Mouse (Mus musculus): ENCODE measurements around the gene Vhl. TPM values are rescaled to one million over a fixed set of nuclear protein-coding genes. Genes with fewer than 3 reads are reported as not detected.

Vhl gene
- polyA plus RNA-seq, 1 experiment from 2014 or later: 24.8 TPM

GRCm38 (mm10) chr6:113612258-113612969 lies 11.3 kb upstream of the Vhl start:
- Histone ChIP-seq H3K27me3 (replicated peaks; ENCODE audit: control insufficient read depth, insufficient read depth, low read length) (no peaks in the 10 kb centered on the region), H3K4me1 (replicated peaks; ENCODE audit: control insufficient read depth, insufficient read depth, low read length) (0 out of 2 replicates have a peak, but pooled peaks cover 2% of the 10 kb centered on the region), H3K9ac (ENCODE audit: low read depth, low read length) (no peak overlapping the region), H3K27ac (ENCODE audit: low read depth, low read length) (no peak overlapping the region), H3K36me3 (ENCODE audit: control insufficient read depth, insufficient read depth, low read length) (peaks cover 24% of the 10 kb centered on the region), H3K4me2 (no peak overlapping the region), H3K4me3 (ENCODE audit: low read depth, low read length) (no peak overlapping the region), H3K9me3 (ENCODE audit: control insufficient read depth, low read length) (no peaks in the 10 kb centered on the region)
- 83% methylated on average over 8 of the region's 8 CpGs for WGBS
- DNase-seq (ENCODE audit: low spot score) (no peak), ATAC-seq (replicated peaks; ENCODE audit: low FRiP score) (no peak)

- H3K4me2 ChIP-seq: no peak overlapping the region
- no peaks in the 10 kb centered on the region for H3K27me3 ChIP-seq (replicated peaks; ENCODE audit: control insufficient read depth, insufficient read depth, low read length)
- DNase-seq (ENCODE audit: low spot score) (no peak), ATAC-seq (replicated peaks; ENCODE audit: low FRiP score) (no peak)
- WGBS: 93% methylated on average over 7 of the region's 7 CpGs
- no peak overlapping the region for H3K9ac ChIP-seq (ENCODE audit: low read depth, low read length)
- H3K36me3 ChIP-seq (ENCODE audit: control insufficient read depth, insufficient read depth, low read length): peaks cover 26% of the 10 kb centered on the region
- H3K27ac ChIP-seq (ENCODE audit: low read depth, low read length): no peak overlapping the region
- no peaks in the 10 kb centered on the region for H3K9me3 ChIP-seq (ENCODE audit: control insufficient read depth, low read length)
- H3K4me1 ChIP-seq (replicated peaks; ENCODE audit: control insufficient read depth, insufficient read depth, low read length): 0 out of 2 replicates have a peak, but pooled peaks cover 2% of the 10 kb centered on the region
- H3K4me3 ChIP-seq (ENCODE audit: low read depth, low read length): no peak overlapping the region
These were observed 9.6 kb upstream of the Vhl start for GRCm38 (mm10) chr6:113614152-113614551.

DNA sequence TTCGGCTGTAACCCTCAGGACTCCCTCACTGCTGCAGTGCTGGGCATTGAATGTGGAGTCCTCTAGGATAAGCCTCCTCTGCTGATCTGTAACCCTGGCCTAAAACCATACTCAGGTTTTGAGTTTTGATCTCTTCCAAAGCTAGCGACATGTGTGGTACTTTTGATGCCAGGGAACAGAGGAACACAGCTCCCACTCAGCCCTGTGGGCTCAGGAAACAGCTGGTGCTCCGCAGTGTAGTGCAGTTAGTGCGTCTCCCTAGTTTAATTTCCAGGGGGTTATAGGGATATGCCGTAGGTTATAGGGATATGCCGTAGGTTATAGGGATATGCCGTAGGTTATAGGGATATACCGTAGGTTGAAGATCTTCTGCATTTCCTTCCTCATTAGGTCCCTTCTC lies 8.8 kb upstream of the Vhl start:
- Histone ChIP-seq H3K9ac (ENCODE audit: low read depth, low read length) (no peak overlapping the region), H3K9me3 (ENCODE audit: control insufficient read depth, low read length) (no peaks in the 10 kb centered on the region), H3K4me2 (no peak overlapping the region), H3K4me3 (ENCODE audit: low read depth, low read length) (no peak overlapping the region), H3K27ac (ENCODE audit: low read depth, low read length) (no peak overlapping the region), H3K4me1 (replicated peaks; ENCODE audit: control insufficient read depth, insufficient read depth, low read length) (0 out of 2 replicates have a peak, but pooled peaks cover 2% of the 10 kb centered on the region), H3K27me3 (replicated peaks; ENCODE audit: control insufficient read depth, insufficient read depth, low read length) (no peaks in the 10 kb centered on the region), H3K36me3 (ENCODE audit: control insufficient read depth, insufficient read depth, low read length) (peaks cover 26% of the 10 kb centered on the region)
- DNase-seq (ENCODE audit: low spot score) (no peak), ATAC-seq (replicated peaks; ENCODE audit: low FRiP score) (no peak)
- WGBS: 93% methylated on average over 8 of the region's 8 CpGs

DNA sequence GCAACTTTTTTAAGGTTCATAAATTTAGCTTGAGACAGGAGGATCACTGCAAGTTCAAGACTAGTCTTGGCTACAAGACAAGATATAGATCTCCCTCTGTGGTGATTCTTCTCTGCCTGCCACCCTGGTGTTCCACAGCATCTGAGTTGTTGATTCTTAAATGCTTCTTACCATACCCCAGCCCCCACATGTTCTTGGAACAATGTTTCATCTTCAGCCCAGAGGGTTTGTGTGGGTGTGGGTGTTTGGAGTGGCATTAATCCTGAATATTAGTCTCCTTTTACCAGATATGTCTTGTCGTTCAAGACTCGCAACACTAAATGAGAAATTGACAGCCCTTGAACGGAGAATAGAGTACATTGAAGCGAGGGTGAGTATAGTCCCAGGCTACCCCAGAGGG lies 8.3 kb upstream of the Vhl start:
- Histone ChIP-seq H3K27ac (ENCODE audit: low read depth, low read length) (no peak overlapping the region), H3K4me3 (ENCODE audit: low read depth, low read length) (no peak overlapping the region), H3K9ac (ENCODE audit: low read depth, low read length) (no peak overlapping the region), H3K4me1 (replicated peaks; ENCODE audit: control insufficient read depth, insufficient read depth, low read length) (0 out of 2 replicates have a peak, but pooled peaks cover 2% of the 10 kb centered on the region), H3K27me3 (replicated peaks; ENCODE audit: control insufficient read depth, insufficient read depth, low read length) (no peaks in the 10 kb centered on the region), H3K36me3 (ENCODE audit: control insufficient read depth, insufficient read depth, low read length) (peaks cover 26% of the 10 kb centered on the region), H3K9me3 (ENCODE audit: control insufficient read depth, low read length) (no peaks in the 10 kb centered on the region), H3K4me2 (no peak overlapping the region)
- DNase-seq (ENCODE audit: low spot score) (no peak), ATAC-seq (replicated peaks; ENCODE audit: low FRiP score) (no peak)
- 89% methylated on average over 4 of the region's 4 CpGs for whole genome bisulfite sequencing

DNA sequence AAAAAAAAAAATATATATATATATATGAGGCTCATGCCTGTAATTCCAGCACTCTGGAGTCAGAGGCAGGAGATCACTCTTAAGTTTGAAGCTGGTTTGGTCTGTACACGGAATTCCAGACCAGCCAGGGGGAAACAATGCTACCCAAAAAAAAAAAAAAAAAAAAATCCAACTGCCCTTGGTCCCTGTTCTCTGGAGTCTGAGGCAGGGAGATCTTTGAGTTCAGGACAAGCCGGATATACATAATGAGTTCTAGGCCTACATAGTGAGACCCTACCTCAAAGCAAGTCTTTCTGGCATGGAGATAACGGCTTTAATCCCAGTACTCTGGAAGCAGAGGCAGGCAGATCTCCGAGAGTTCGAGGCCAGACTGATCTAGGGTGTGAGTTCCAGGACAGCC lies 373 bp upstream of the Vhl start:
- DNase-seq (ENCODE audit: low spot score) (no peak), ATAC-seq (replicated peaks; ENCODE audit: low FRiP score) (no peak)
- H3K27ac ChIP-seq (ENCODE audit: low read depth, low read length): no peak overlapping the region; the same call in 1 of the 2 replicates
- peak overlapping the region; percentile 97 for H3K4me2 ChIP-seq
- 65% methylated on average over 5 of the region's 5 CpGs for WGBS
- no peaks in the 10 kb centered on the region for H3K9me3 ChIP-seq (ENCODE audit: control insufficient read depth, low read length)
- H3K27me3 ChIP-seq (replicated peaks; ENCODE audit: control insufficient read depth, insufficient read depth, low read length): no peaks in the 10 kb centered on the region
- peak overlapping the region; percentile 86; the same call in 1 of the 2 replicates for H3K9ac ChIP-seq (ENCODE audit: low read depth, low read length)
- H3K4me1 ChIP-seq (replicated peaks; ENCODE audit: control insufficient read depth, insufficient read depth, low read length): peaks cover 17% of the 10 kb centered on the region
- peak overlapping the region; percentile 87 for H3K4me3 ChIP-seq (ENCODE audit: low read depth, low read length)
- H3K36me3 ChIP-seq (ENCODE audit: control insufficient read depth, insufficient read depth, low read length): peaks cover 4% of the 10 kb centered on the region; the same call in 1 of the 2 replicates

DNA sequence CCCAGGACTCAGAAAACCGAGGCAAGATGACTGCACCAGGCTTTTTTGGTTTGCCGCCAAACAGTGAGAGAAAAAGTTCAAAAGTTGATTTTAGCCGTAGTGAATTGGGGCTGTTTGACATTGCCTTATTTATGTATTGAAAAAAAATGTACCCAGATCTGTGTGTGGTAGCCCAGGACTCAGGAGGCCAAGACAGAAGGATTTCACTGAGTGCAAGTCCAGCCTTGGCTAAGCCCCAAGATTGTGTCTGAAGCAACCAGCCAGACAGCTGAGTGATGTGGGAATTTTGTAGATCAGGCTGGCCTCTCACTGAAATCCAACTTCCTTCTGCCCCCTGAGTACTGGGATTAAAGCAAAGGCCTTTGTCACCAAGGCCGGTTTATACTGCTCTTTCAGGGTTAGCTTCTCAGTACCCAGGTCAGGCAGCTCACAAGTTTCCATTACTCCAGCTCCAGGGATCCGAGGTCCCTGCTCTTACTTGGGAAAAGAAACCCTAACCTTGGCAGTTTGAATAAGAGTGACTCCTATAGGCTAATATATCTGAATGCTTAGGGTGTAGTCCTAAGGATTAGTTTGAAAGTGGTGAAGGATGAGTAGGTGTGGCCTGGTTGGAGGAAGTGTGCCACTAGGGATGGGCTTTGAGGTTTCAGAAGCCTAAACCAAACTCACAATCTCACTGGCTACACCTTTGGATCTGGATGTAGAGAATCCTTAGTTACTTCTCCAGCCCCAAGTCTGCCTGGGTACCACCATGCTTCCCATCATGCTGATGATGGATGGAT lies 1.4 kb downstream of the Vhl start:
- H3K9me3 ChIP-seq (ENCODE audit: control insufficient read depth, low read length): no peaks in the 10 kb centered on the region
- no peak for ATAC-seq (replicated peaks; ENCODE audit: low FRiP score)
- peak overlapping the region; percentile 97 for H3K4me2 ChIP-seq
- peak overlapping the region; percentile 87 for H3K4me3 ChIP-seq (ENCODE audit: low read depth, low read length)
- no peaks in the 10 kb centered on the region for H3K27me3 ChIP-seq (replicated peaks; ENCODE audit: control insufficient read depth, insufficient read depth, low read length)
- WGBS: 71% methylated on average over 5 of the region's 5 CpGs
- H3K4me1 ChIP-seq (replicated peaks; ENCODE audit: control insufficient read depth, insufficient read depth, low read length): peaks cover 17% of the 10 kb centered on the region
- peak overlapping the region; percentile 86 for H3K9ac ChIP-seq (ENCODE audit: low read depth, low read length)
- H3K36me3 ChIP-seq (ENCODE audit: control insufficient read depth, insufficient read depth, low read length): peaks cover 13% of the 10 kb centered on the region; the same call in 1 of the 2 replicates
- DNase-seq (ENCODE audit: low spot score): no peak
- no peak overlapping the region for H3K27ac ChIP-seq (ENCODE audit: low read depth, low read length)

- ATAC-seq (replicated peaks; ENCODE audit: low FRiP score) (no peak), DNase-seq (ENCODE audit: low spot score) (no peak)
- Histone ChIP-seq H3K4me3 (ENCODE audit: low read depth, low read length) (no peak overlapping the region), H3K9ac (ENCODE audit: low read depth, low read length) (no peak overlapping the region), H3K27me3 (replicated peaks; ENCODE audit: control insufficient read depth, insufficient read depth, low read length) (no peaks in the 10 kb centered on the region), H3K4me2 (no peak overlapping the region), H3K36me3 (ENCODE audit: control insufficient read depth, insufficient read depth, low read length) (peaks cover 15% of the 10 kb centered on the region; the same call in 1 of the 2 replicates), H3K27ac (ENCODE audit: low read depth, low read length) (no peak overlapping the region), H3K4me1 (replicated peaks; ENCODE audit: control insufficient read depth, insufficient read depth, low read length) (peaks cover 8% of the 10 kb centered on the region), H3K9me3 (ENCODE audit: control insufficient read depth, low read length) (no peaks in the 10 kb centered on the region)
- 83% methylated on average over 5 of the region's 5 CpGs for WGBS
These were observed 6.6 kb downstream of the Vhl start for GRCm38 (mm10) chr6:113630322-113630721.

GRCm38 (mm10) chr6:113632863-113633262 lies 9.1 kb downstream of the Vhl start:
- WGBS: 93% methylated on average over 4 of the region's 4 CpGs
- peaks cover 13% of the 10 kb centered on the region; the same call in 1 of the 2 replicates for H3K36me3 ChIP-seq (ENCODE audit: control insufficient read depth, insufficient read depth, low read length)

More at GRCm38 (mm10) chr6:113632863-113633262, 9.1 kb downstream of the Vhl start:
- no peak for DNase-seq (ENCODE audit: low spot score)
- Histone ChIP-seq H3K27ac (ENCODE audit: low read depth, low read length) (no peak overlapping the region), H3K4me3 (ENCODE audit: low read depth, low read length) (no peak overlapping the region), H3K4me1 (replicated peaks; ENCODE audit: control insufficient read depth, insufficient read depth, low read length) (no peaks in the 10 kb centered on the region), H3K4me2 (no peak overlapping the region), H3K9ac (ENCODE audit: low read depth, low read length) (no peak overlapping the region), H3K9me3 (ENCODE audit: control insufficient read depth, low read length) (no peaks in the 10 kb centered on the region), H3K27me3 (replicated peaks; ENCODE audit: control insufficient read depth, insufficient read depth, low read length) (no peaks in the 10 kb centered on the region)
- no peak for ATAC-seq (replicated peaks; ENCODE audit: low FRiP score)

Measured in liver, embryonic 11.5 days (tissue).